Mouse (Mus musculus) megakaryocyte-erythroid progenitor cell, adult 5-6 weeks (primary cell): ENCODE data around the gene Map2k5. TPM values are rescaled to one million over a fixed set of nuclear protein-coding genes. Genes with fewer than 3 reads are reported as not detected.

Experiments
- ATAC-seq: replicated peaks from 2 replicates; pipeline ENCODE4 v1.8.0; 2016; ENCODE audit warnings: mild to moderate bottlenecking, inconsistent platforms; ENCODE audit not compliant: severe bottlenecking, poor library complexity, low FRiP score, low TSS enrichment
- total RNA-seq, 2 experiments: library from RNA; stranded (forward) in 1 of 2; stranded (reverse) in 1 of 2; fragments of 200-1000, 215-1000 nt in 1 of 2; fragments of >200 nt in 1 of 2; fragmentation: Nextera tagmentation in 1 of 2; gene quantifications; 2 replicates each; pipeline ENCODE4 v1.2.3; 2014 to 2017

Map2k5 gene
- total RNA-seq, 2 experiments from 2014 or later, result 11.3 to 26.5 TPM

DNA sequence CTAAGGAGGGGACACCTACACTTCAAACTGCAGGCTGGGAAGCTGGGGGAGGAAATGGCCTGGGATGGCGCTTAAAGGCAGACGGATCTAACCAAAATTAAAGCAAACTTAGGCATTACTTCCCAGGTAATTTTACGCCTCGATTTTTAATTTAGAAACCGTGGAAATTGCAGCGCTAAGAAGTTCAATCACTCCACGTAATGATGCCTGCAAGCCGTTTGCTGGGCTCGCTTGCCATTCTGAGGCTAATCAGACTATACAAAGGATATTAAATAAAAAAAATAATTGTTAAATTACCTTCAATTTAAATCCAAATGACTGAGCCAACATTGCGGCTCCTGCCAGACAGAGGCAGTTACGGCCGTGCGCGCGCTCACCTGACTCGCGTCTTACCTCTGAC, 238.0 kb downstream of the Map2k5 start:
- ATAC-seq, result no peak

DNA sequence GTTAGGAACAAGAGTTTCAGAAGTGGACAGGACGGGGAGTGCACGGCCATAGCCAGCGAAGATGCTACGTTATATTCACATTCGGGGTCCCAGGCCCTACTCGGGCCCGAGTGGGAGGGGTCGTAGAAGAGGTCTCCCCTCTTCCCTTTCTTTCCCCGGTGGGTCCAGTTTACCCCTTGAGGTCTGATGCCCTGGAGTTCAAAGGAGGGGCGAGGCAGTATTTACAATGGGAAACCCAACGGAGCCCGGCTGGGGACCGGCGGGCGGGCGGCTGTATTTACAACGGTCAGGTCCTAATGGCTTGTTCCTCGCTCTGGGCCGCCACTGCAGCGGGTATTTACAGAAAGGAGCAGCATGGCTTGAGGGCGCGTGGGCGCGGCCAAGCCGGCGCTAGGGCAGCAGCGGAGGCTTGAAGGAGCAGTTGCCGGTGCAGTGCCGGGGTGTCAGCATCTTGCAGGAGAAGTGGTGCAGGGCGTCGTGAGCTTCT, 239.2 kb downstream of the Map2k5 start:
- ATAC-seq, result no peak

DNA sequence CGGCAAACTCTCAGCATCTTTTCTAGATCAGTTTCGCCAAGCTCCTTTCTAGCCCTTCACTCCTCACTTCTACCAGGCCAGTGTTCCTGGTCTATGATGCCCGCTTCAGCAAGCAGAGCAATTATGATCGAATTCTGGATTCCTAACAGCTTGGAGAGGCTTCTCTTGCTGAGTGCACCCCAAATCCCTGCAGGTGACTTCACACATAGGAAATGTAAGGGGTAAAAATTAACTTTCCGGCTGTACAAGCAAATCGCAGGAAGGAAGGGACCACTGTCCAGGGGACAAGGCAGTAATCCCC, 240.1 kb downstream of the Map2k5 start:
- no peak for ATAC-seq

DNA sequence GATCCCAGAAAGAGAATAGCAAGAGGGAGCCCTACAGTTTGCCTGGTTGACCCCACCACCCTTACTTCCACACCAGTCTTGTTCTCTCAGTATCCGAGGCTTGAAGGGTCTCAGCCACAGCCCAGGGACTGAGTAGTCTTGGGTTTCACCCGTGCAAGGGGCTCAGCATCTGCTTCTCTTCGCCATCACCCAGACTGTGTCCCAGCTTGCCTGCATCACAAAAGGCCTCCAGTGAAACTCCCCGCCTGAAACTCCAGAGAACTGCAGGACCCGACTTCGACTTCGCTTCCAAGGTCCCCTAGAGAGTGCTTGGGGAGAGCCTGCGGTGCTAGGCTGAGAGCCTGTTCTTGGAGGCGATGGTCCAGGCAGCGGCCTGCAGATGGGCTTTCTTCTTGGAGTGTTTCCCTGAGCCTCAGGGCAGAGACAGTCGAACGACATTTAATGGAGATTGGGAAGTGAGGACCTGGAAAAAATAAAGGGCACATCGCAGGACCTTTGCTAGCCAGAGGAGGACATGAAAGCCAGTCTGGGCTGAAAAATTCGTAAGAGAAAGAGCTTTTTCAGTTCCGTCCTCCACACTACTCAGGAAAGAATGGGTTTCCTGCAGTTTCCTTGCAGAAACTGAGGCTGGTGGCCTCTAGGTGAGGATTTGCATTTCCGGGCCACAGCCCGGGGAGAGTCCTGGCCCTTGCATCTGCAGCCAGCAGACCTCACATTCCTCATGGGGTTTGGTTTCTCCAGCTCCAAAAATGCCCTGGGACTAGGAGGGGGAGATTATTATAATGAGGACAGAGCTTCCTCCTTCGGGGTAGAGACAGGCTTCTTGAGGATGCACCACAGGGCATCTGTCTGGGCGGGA, 240.7 kb downstream of the Map2k5 start:
- ATAC-seq, result no peak

DNA sequence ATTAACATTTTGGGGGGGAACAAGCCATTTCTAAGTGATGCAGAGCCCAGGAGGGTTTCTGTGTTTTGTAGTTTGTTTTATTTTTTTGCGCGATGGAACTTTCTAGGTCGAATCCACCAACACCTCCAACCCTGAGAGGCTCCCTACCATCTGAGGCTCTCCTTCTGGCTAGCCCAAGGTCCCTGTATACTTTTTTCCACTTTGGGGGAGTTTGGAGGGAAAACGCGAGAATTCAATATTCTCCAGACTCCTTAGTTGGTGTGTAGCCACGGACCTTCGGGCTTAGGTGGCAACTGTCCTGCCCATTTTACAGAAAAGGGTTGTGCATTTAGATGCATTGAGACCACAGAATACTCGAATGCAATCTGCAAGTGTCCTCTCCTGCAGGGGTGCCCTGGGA, 241.5 kb downstream of the Map2k5 start:
- ATAC-seq, result no peak

DNA sequence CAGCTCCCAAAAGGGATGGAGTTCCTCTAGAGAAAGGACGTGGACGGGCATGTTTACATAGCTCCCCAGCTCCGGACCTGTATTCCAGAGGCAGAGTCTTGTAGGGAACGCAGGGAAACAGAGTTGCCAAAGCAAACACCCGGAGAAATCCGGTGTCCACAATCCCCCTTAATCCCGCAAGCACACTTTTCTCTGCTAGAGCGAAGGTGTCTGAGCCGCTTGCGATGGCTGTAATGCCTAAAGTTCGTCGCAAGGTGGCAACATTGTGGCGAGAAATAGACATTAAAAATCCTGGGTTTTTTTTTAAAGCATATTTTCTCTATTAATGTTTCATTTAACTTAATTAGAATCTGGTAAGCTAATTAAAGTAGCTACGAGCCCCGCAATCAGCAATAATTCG, 241.9 kb downstream of the Map2k5 start:
- ATAC-seq, result no peak

DNA sequence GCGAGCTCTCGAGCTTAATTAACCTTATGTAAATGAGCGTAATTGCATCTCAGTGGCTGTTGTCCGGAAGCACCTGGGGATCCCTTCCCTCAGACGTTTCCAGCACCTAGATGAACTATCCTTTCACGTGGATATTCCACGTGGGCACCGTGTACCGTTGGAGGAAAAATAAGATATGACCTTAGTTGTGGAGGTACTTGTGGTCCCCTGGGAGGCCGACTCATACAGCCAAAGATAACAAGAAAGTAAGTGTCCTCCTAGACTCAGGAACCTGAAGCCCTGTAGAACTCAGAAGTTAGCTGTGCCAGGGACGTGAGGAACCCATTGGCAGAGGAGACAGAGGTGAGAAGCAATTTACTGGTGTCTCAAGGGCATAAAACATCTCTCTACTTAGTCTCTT, 242.3 kb downstream of the Map2k5 start:
- no peak for ATAC-seq

DNA sequence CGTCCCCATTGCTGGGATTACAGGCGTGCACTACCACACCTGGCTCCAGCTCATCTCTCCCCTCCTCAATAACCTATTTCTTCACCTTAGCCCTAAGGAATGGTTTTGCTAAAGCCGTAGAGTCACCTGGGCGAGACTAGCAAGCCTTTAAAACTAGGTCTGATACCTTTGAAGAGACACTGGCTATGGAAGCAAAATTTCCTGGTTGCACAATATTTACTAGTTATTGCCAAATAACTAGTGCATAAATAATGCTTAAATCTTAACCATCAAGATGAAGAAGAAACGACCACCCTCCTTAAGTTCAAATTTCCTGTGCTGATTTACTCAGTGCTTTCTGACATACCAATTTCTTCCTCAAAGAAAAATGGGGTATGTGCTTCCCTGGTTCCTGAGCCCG, 244.0 kb downstream of the Map2k5 start:
- ATAC-seq, result no peak

DNA sequence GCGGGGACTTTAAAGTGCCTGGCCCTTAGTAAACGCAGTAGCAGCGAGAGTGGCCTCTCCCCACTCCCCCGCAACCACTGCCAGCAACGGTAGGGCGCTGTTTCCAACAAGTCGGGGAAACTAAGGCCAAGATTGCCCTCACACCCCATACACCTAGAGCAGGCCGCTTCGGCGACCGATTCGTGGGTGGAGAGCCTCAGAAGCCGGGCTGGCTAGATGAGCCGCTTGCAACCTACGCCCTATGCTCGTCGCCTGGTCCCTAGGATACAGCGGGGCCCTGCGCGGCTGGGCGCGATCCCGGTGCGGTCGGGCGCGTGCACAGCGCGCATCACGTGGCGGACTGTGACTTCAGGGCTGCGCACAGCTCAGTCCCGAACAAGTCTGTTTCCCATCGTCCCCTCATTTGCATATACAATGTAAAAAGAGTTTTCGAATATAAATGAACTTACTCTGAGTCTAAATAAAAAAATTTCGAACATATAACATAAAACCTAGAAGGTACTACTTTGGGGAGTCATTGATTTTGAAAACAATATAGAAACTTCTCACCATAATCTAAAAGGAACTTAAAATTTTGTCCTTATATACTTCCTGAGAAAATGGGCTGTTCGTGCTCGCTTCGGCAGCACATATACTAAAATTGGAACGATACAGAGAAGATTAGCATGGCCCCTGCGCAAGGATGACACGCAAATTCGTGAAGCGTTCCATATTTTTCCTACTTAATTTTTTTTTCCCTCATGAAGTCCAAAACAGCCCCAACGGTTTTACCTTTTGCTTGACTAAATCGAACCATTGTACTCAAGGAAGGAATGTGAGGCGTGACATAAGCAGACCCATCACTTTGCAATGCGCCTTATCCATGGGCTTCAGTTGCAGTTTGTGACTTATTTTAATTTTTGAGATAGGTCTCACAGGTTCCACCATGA, 244.8 kb downstream of the Map2k5 start:
- peak; percentile 85 for ATAC-seq

DNA sequence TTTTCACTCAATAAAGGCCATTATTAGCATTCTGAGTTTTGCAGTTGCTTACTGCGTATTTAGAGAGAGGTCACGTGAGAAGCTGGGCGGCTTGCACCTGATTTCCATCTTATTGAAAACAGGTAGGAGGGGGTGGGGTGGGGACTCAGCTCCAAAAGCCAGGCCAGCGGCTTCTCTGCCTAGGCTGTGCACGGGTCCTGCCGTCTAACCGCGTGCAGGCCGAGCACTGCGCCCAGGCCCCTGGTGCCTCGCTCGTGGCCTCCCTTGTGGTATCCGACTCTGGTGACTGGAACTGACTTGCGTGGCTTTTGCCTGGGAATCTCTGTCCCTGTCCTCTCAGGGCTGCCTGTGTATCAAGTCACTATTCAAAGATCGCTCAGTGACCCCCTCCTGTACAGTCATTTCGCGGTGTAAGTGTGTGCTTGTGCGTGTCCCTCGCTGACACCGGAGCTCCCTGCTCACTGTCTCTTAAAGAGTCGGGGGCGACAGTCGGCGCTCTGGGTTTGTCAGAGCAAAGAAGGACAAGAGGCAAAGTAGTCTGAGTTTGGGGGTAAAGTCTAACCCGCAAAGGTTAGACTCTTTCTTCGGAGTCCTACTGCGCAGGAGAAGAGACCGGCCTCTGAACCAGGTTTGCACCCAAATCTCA, 245.6 kb downstream of the Map2k5 start:
- peak; percentile 28 for ATAC-seq

DNA sequence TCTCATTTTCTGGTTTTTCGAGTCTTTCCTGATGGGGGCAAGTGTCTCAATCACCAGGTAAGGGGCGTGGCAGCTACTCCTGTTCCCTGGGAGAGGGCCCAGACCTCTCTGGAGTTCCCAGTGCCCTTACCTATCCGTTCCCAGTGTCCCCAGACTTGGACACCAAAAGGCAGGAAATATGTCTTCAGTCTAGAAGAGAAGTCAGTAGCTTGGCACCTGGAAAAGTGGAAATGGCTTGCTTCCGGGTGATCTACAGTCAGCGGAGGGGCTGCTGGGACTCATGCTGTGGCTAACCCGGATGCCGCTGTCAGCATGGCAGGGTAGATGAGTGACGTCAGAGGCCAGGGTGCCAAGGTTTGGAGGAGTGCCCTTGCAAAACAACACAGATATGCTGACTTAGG, 248.1 kb downstream of the Map2k5 start:
- no peak for ATAC-seq

DNA sequence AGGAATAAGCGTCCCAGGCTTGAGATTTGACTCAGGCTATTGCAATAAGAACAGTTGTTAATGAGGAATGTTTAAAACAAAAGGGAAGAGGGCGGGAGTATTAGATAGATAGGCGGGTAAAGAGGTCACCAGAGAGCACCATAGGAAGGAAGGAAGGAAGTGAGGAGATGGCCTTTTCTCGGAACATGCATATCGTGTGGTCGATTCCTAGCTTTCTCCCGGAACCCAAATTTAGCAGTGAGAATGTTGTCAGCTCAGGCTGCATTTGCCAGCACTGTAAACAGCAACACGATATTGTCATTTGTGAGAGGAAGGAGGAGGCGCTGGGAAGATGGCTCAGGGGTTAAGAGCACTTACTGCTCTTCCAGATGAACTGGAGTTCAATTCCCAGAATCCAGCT, 253.2 kb downstream of the Map2k5 start:
- no peak for ATAC-seq

DNA sequence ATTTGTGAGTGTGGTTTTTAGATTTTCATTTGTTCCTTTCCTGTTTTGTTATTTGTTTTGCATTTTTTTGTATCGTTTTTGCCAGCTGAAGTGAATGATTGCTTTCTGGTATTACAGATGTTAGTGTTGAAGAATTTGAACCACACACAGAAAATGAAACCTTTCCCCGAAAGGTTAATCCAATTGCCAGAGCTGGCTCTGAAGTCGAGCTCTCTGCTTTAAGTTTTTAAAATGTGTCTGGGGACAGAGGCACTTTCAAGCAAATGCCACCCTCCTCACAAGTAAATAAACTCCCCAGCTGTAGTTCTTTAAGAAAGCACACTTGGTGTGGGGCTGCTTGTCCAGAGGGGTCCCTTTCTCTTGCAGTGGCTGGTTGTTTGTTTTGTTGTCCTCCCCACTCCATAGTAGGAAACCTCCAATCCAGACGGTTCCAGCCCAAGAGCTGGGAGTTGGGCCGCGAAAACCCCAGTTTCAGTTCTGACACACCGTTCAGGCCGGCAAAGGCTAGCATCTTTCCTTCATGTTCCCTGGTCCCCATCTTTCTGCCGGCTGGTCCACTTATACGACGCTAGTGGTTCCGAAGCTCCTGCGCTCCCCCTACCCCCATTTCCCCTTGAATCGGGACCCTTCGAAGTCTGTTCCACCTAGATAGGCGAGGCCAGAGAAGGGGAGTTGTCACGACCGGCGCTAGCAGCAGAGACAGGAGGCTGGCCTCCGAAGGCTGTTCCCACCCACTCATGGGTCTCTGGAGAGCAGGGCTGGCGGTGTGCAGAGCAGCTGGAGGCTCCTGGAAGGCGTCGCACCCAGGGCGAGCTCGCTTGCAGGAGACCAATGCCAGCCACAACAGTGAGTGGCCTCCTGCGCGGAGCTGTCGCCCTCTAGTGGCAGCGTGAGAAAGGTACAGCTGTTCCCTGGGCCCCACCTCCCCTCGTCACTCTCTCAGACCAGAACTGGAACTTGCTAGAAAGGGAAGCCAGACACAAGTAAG, 254.0 kb downstream of the Map2k5 start:
- peak; percentile 98 for ATAC-seq

DNA sequence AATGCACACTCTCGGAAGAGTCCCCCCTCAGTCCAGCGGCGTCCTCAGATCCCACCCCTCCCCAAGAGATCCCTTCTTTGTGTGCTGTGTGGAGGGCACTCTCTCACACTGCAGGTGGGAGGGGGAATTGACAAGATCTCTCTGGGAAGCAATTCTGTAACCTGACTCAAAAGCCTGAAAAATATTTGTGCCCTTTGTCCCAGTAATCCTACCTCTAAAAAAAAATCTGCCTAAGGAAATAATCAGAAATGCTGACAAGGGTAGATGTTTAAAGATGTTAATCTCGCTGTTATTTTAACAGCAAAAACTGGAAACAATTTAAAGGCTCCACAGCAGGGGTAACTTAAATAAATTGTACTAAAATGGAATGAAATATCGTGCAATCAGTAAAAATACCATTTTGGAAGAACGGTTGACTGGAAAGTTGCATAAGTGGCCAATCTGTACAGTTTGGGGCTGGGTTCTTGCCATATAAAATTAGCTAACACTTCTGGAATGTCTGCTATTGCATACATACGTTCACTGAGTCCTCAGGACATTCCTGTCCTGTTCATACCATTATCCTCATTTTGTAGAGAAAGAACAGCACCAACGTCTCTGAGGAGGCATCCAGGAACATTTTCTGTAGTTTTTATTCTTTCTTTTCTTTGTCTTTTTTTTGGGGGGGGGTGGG, 255.4 kb downstream of the Map2k5 start:
- ATAC-seq, result no peak

DNA sequence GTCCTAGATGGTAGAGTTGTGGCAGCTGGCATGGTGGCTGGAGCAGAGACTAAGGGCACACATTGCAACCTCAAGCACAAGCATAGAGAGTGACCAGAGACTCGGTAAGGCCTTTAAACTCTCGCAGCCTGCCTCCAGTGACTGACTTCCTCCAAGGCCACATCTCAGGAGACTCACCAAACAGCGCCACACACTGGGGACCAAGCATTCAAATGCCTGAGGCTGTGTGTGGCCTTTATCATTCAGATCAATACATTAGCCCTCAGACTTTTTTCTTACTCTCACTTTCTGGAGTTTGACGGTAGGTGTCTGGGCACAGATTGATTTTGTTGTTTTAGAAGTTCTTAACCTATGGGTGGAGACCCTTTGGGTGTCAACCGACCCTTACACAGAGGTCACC, 259.3 kb downstream of the Map2k5 start:
- no peak for ATAC-seq
